Mouse (Mus musculus) liver, postnatal 0 days (tissue): Measurements from ENCODE around the gene Mgat4a.

Source experiments
- CTCF ChIP-seq: sonication (generic); IDR thresholded peaks from 2 replicates; pipeline ENCODE4 v1.5.1; 2016; ENCODE audit warnings: antibody characterized with exemption, low read depth
- EP300 ChIP-seq: IDR thresholded peaks from 2 replicates; pipeline ENCODE4 v1.6.1; 2016; ENCODE audit warnings: antibody characterized with exemption, low read depth, mild to moderate bottlenecking

DNA sequence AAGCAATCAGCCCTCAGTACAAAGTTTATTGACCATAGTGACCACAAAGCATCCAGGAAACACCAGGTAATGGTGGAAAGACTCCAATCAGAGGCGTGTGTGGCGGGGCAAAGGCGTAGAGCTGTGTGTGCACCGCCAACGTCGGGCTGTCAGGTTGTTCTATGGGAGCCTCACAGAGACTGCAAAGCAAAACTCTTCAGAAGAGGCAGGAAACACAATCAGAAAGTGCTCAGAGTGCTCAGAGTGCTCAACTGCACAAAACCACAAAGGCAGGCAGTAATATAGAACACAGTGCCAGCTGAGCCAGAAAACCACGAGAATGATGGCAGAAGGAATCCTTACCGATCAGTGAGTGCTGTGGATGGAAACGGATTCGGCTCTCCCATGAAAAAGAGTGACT lies 67.6 kb downstream of the Mgat4a start:
- TF ChIP-seq CTCF (no peak), EP300 (no peak)
